Mouse (Mus musculus) layer of hippocampus, adult 2 months (tissue): Measurements from ENCODE around the gene Fam83c. TPM values are rescaled to one million over a fixed set of nuclear protein-coding genes. Genes with fewer than 3 reads are reported as not detected.

Experiments used
- DNase-seq, 2 experiments: peaks; one replicate each; pipeline ENCODE4 v3.0.0; 2022; ENCODE audit warnings: low spot score in 2 of 2
- H3K27ac ChIP-seq: fragments of 200-600 bp; 2 replicates; pipeline ENCODE4 v1.8.1; 2022
- H3K4me3 ChIP-seq: fragments of 200-600 bp; 2 replicates; pipeline ENCODE4 v1.8.1; 2022; ENCODE audit warnings: mild to moderate bottlenecking
- CTCF ChIP-seq: fragments of 200-600 bp; conservative IDR thresholded peaks from 2 replicates; pipeline ENCODE4 v1.8.1; 2022; ENCODE audit warnings: antibody characterized with exemption, mild to moderate bottlenecking, moderate library complexity
- total RNA-seq, 2 experiments: library from RNA; stranded (reverse); gene quantifications; 2 replicates each; pipeline ENCODE4 v1.2.3; 2021

Fam83c gene
- total RNA-seq, 2 experiments from 2014 or later: not detected

GRCm38 (mm10) chr2:155804053-155804452 is 30.6 kb downstream of the Fam83c start:
- DNase-seq: no peak
- Histone ChIP-seq H3K27ac (no peak overlapping the region), H3K4me3 (no peak overlapping the region)
- TF ChIP-seq CTCF: no peak

DNA sequence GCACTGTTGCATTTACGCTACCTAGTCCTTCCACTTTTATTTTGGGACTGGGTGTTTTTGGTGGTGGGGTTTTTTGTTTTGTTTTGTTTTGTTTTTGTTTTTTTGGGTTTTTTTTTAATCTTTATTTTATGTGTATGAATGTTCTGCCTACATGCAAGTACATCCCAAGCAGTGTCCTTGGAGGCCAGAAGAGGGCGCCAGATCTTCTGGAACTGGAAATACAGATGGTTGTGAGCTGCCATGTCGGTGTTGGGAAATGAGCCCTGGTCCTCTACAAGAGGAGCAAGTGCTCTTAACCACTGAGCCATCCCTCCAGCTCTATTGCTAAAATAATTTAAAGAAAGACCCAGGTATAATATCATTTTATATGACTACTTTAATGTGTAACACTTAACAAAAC is 31.9 kb downstream of the Fam83c start:
- no peak overlapping the region for H3K27ac ChIP-seq
- no peak for DNase-seq
- H3K4me3 ChIP-seq: no peak overlapping the region
- TF ChIP-seq CTCF: peak; percentile 68

DNA sequence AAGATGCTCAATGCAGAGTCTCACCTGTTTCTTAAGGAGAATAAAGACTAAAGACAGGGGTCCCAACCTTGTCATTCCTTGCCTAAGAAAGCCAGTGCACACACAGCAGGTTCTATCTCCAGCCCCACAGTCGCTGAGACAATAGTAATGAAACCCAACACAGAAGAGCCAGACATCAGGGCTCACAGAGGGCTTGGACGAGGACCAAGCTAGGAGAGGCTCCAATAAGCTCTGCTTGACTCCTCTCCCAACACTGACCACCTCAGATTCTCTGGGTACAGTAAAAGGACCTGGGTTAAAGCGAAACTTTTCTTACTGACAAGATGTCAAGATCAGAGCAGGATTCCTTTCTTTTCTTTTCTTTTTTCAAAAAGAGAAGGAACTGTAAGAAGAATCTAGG is 36.0 kb downstream of the Fam83c start:
- TF ChIP-seq CTCF: no peak
- Histone ChIP-seq H3K27ac (no peak overlapping the region), H3K4me3 (no peak overlapping the region)
- no peak for DNase-seq

GRCm38 (mm10) chr2:155794674-155795445 is 39.8 kb downstream of the Fam83c start:
- no peak overlapping the region for H3K27ac ChIP-seq
- TF ChIP-seq CTCF: no peak
- no peak overlapping the region for H3K4me3 ChIP-seq
- no peak for DNase-seq

DNA sequence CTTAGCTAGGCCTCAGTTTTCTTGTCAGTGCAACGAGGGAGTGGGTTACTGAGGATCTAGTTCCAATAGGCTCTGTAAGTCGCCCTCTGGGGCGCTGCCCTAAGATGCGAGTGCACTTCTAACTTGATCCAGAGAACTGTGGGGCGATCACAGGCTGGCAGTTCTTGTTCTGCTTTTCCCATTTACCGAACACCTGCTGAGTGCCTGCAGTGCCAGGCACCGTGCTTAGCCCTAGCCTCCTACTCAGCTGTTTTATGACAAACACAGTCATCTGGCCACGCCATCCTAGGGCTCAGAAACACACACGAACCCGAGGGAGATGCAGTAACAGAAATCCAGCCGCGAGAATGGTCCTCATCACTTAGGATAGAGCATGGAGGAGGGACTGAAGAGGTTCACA is 41.8 kb downstream of the Fam83c start:
- H3K4me3 ChIP-seq: no peak overlapping the region

DNA sequence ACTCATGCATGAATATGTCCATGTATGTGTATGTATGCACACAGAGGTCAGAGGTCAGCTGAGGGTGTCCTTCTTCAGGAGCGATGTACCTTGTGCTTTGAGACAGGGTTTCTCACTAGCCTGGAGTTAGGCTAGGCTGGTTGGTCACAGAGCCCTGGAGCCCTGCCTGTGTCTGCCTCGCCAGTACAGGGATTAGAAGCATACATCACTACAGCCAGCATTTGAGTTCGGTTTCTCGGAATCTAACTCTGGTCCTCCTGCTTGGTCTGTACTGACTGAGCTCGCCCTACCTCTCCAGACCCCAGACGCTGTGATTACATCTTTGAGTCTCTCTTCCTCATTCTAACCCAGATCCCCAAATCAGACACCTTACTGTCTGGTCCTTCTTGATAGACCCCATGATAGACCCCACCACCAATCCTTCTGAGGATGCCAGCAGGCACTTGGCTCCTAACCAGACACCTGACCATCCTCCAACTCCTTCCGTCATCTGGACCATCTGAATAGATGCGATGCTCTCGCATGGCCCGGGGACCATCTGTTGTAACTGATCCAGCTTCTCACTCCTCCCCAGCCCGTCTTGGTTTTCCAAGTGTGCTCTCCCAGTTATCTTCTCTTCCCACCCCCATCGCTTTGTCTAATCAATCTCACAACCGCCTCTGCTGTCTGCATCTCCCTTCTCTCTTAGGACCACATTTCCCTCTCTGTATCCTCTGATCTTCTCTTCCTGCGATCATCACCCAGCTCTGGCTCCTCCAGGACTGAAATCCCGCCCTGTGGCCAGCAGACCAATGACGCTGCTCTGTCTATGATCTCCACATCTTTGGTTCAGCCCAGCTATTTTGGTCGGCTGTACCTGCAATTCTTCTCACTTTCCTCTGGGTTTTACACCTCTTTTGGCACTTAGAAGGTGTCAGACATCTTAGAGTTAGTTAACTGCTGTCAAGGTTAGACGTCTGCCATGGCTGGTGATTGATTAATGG is 46.4 kb downstream of the Fam83c start:
- DNase-seq: no peak
- no peak for TF ChIP-seq CTCF
- Histone ChIP-seq H3K4me3 (no peak overlapping the region), H3K27ac (no peak overlapping the region)

More for the DNA sequence above, 41.8 kb downstream of the Fam83c start:
- H3K27ac ChIP-seq: no peak overlapping the region
- no peak for TF ChIP-seq CTCF
- DNase-seq: no peak

DNA sequence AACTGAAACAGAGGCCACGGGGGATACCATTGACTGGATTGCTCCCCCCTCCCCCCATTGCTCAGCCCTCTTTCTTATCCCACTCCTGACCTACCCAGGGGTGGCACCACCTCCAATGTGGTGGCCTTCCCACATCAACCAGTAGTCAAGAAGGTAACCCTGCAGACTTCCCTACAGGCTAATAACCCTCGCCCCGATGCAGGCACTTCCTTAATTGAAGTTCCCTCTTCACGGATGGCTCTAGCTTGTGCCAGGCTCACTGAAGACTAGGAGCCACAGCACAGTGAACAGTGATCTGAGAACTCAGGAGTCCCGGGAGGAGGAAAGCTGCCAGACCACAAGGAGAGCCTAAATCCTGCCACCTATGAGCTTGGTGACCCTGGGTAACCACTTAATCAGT is 47.7 kb downstream of the Fam83c start:
- Histone ChIP-seq H3K4me3 (no peak overlapping the region), H3K27ac (no peak overlapping the region)
- DNase-seq: no peak
- TF ChIP-seq CTCF: no peak

DNA sequence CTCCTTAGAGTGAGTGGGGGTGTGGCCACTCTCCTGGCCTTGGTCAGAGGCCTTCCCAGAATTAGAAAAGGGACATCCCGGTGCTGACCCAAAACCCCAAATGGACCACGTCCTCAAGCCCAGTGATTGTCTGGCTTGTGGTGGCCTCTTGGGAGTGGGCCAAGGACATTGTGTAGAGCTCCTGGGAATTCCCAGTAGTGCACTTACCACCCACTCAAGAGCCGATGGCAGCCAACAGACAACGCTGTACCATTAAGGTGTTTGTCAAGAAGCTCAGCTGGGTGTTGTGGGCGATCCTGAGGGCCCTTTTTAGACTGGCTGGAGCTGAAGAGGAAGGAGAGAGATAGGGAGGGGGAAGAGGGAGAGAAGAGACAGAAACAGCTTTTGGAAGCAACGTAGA is 50.1 kb downstream of the Fam83c start:
- no peak overlapping the region for H3K4me3 ChIP-seq
- DNase-seq: no peak
- TF ChIP-seq CTCF: no peak
- H3K27ac ChIP-seq: no peak overlapping the region

DNA sequence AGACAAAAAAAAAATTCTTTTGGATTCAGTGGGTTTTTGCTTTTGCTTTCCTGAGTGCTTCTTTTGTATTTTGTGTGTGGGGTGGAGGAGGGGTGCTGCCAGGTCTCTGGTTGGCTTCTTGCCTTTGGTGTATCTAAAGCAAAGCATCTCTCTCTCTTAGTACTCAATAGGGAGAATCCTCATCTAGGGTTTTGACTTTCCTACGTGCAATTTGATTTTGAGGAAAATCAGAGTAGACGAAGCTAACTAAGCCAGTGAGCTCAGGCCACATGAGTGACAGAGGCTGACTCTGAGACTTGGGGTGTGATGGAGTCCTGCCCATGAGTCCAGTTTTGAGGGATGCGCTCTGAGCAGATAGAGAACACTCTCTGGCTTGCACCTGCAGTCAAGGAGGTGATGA is 55.1 kb downstream of the Fam83c start:
- TF ChIP-seq CTCF: no peak
- Histone ChIP-seq H3K27ac (no peak overlapping the region), H3K4me3 (no peak overlapping the region)
- no peak for DNase-seq

GRCm38 (mm10) chr2:155779066-155779465 is 55.6 kb downstream of the Fam83c start:
- DNase-seq: no peak
- no peak overlapping the region for H3K27ac ChIP-seq
- H3K4me3 ChIP-seq: no peak overlapping the region
- no peak for TF ChIP-seq CTCF

DNA sequence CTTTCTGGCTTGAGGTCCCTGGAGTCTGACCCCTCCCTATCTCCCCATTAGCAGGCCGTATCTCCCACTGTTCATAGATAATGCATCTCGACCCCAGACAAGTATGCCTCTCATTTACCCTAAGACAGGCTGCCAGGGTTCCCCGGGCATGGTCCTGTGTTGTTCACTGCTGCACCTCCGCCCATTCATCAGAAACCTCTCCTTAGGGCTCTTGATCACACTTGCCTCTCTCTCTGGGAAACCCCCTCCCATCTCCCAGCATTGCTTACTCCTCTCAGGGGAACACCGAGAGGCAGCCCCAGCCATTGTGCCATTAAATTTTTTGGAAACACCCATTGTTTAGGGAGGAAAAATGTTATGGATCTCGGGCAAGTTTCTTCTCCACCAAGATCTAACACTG is 56.6 kb downstream of the Fam83c start:
- DNase-seq: no peak
- H3K27ac ChIP-seq: no peak overlapping the region
- H3K4me3 ChIP-seq: no peak overlapping the region
- TF ChIP-seq CTCF: no peak

GRCm38 (mm10) chr2:155777688-155777985 is 57.0 kb downstream of the Fam83c start:
- Histone ChIP-seq H3K27ac (no peak overlapping the region), H3K4me3 (no peak overlapping the region)
- DNase-seq: no peak
- TF ChIP-seq CTCF: no peak

Other genes with a start within 250 kb of the Fam83c start
- 10 to 100 TPM; 25.6 to 26.2 TPM for gene Gss, start 242.0 kb downstream of the Fam83c start, total RNA-seq
- 1 to 10 TPM; 5.5 to 5.6 TPM for gene Myh7b, start 223.6 kb downstream of the Fam83c start, total RNA-seq
- 100 to 1,000 TPM; 159 to 164 TPM for gene Trpc4ap, start 142.5 kb downstream of the Fam83c start, total RNA-seq
- 10 to 100 TPM; 23.6 to 24.8 TPM for gene Edem2, start 105.4 kb downstream of the Fam83c start, total RNA-seq
- not detected for gene Gm17581, start 99.0 kb downstream of the Fam83c start, total RNA-seq
- under 1 TPM; 0.81 to 0.97 TPM for gene Procr, start 83.7 kb downstream of the Fam83c start, total RNA-seq
- gene Mmp24, start 59.5 kb downstream of the Fam83c start, total RNA-seq: 10 to 100 TPM; 36.8 to 38.5 TPM
- 10 to 100 TPM; 52.2 to 52.8 TPM for gene BC029722, start 15.4 kb downstream of the Fam83c start, total RNA-seq
- gene Eif6, start 7.9 kb downstream of the Fam83c start, total RNA-seq: 10 to 100 TPM; 61.7 to 65.1 TPM
- gene Uqcc1, start 95.5 kb upstream of the Fam83c start, total RNA-seq: 10 to 100 TPM; 73.6 to 81.6 TPM
- gene Gm15557, start 105.9 kb upstream of the Fam83c start, total RNA-seq: not detected
- gene Gdf5, start 110.5 kb upstream of the Fam83c start, total RNA-seq: under 1 TPM in 1 of 2 experiments, not detected in 1; 0.15 TPM
- 10 to 100 TPM; 19.0 to 21.0 TPM for gene Cep250, start 121.6 kb upstream of the Fam83c start, total RNA-seq
- gene 6430550D23Rik, start 173.1 kb upstream of the Fam83c start, total RNA-seq: 1 to 10 TPM; 2.9 to 4.1 TPM
- gene Ergic3, start 173.2 kb upstream of the Fam83c start, total RNA-seq: 100 to 1,000 TPM; 195 to 213 TPM
- gene Fer1l4, start 218.1 kb upstream of the Fam83c start, total RNA-seq: not detected
- 1 to 10 TPM; 3.3 to 5.1 TPM for gene Spag4, start 230.3 kb upstream of the Fam83c start, total RNA-seq